Mouse (Mus musculus) urinary bladder, postnatal 25 days (tissue): ENCODE measurements around the gene Skap1.

Source experiments
- DNase-seq: peaks from one replicate; pipeline ENCODE4 v3.0.0; 2022; ENCODE audit warnings: low spot score

Skap1 gene

DNA sequence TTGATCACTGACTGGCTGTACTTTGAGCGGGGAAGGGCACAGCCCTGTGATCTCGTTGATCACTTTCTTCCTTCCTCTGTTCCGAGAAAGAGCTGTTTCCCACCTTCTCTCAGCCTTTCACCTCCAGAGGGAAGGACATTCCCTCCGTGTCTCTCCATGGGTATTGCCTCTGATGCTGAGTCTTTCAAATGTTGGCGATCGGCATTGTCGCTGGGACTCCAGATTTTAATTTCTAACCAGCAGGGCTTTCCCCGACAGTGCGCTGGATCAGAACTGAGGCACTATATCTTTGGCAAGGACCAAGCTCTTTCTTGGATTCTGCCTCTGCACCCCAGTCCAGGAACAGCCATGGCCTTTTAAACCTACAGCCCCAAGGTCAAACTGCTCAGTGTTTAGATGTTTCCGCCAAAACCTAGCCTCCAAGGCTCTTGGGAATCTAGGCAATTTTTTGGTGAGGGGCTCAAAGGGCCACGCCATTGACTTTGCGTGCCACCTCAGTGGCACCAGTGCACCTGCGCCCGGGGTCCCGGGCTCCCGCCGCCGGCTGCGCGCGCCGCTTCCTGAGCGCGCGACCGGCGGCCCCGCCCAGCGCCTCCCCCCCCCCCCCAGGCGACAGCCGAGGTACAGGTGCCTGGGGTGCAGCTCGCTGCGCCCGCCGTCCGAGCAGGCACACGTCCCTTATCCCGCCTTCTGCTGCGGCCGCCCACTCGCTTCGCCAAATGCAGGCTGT lies at the start of gene Skap1:
Skap1 (plus strand) TSS at position 608 of the 730 bp plus-strand sequence.
- no peak for DNase-seq

DNA sequence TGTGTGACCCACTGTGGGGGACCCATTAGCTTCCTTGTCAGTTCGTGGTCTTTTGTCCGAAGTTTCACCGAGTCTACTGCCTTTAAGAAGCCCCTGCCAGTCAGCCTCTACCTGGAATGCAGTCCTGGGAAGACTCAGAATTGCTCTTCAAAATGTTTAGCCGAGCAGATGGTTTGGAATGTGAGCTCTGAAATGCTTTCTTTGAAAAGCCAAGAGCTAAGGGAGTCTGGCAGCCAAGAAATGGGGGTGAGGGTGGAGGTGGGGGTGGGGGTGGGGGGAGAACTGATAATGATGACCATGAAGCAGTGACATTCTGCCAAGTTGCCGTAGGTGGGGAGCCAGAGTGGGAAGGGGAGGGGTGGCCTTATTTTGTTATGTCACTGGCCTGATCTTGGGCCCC lies 43.3 kb upstream of the Skap1 start:
- DNase-seq = no peak

DNA sequence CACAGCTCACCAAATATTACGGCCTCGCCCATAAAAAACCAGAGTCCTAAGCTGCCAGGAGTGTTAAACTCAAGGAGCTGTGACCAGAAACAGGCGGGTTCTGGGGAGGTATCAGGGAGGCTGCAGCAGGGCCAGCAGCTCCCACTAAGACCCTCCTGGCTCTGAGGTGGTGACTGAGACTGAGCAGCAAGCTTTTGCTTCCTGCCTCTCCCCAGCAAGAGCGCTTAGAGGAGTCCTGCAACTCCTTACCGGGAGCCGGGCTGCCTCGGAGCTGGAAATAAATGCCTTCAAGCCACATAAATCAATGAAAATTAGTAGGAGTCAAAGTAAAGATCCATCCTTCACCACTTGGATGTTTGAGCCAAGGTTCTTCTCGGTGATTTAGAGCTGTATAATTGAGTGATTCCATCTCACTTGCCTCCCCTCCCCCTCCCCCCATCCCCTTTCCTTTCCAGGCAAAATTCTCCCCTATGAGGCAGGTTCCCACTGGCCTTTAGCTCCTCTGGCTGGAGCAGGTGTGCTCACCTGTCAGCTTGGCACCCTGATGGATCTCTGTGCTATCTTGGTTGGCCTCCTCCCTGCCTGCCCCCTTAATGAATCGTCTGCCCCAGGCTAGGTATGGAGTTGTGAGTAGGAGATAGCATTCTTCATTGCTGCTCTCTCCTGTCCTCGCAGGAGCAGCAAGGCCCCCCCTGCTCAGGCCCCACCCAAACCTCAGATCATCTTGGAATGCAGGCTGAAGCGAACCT lies 42.7 kb upstream of the Skap1 start:
- no peak for DNase-seq

DNA sequence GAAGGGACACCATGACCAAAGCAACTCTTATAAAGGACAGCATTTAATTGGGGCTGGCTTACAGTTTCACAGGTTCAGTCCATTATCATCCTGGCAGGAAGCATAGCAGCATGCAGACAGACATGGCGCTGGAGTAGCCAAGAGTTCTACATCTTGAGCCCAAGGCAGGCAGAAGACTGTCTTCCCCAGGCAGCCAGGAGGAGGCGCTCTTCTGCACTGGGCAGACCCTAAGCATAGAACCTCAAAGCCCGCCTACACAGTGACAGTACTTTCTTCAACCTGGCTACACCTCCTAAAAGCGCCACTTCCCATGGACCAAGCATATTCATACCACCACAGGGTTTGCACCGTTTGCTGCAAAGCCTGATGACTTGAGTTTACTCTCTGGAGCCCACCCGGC lies 39.2 kb upstream of the Skap1 start:
- no peak for DNase-seq

DNA sequence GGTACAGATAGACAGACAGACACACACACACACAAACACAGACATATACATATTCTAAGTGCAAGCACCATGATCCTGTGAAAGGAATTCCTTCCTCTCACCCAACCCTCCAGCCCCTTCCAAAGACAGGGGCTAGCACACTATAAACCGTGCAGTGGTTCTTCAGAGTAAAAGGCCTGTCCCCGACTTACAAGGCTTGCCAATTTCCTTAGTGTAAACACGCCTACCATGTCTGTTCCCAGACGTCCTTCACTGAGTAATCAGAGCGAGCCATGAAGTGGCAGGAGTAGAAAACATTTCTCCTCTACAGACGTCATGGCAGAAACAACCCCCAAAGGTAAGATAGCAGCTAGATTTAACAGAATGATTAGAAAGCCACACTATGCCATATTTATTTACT lies 38.2 kb upstream of the Skap1 start:
- no peak for DNase-seq

DNA sequence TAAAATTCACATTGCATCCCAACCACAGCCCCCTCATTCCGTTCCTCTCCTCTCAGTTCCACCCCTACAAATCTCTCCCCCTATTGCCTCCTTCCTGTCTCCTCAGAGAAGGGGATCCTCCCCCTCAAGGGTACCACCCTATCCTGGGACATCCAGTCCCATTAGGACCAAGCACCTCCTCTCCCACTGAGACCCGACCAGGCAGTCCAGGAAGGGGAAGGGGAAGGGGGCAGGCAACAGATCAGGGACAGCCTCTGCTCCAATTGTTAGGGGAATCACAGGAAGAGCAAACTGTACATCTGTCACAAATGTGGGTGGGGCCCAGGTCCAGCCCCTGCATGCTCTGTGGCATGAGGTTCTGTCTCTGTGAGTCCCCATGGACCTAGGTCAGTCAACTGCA lies 37.6 kb upstream of the Skap1 start:
- DNase-seq = no peak

DNA sequence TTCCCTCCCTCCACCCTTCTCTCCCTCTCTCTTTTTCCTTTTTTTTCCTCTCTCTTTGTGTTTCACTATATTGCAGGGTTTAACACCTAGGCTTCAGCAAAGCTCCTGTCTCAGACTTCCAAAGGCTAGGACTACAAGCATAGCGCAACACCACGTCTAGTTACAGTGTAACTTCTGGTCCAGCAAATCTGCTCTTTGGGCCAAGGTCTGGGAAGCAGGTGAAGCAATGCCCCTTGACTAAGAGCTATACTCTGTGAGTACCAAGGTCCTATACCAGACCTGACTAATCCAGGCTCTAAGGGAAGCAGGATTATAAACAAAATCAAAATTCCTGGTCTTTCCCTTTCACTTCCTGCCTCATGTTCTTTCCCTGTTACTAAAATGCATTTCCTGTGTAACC lies 35.3 kb upstream of the Skap1 start:
- no peak for DNase-seq

DNA sequence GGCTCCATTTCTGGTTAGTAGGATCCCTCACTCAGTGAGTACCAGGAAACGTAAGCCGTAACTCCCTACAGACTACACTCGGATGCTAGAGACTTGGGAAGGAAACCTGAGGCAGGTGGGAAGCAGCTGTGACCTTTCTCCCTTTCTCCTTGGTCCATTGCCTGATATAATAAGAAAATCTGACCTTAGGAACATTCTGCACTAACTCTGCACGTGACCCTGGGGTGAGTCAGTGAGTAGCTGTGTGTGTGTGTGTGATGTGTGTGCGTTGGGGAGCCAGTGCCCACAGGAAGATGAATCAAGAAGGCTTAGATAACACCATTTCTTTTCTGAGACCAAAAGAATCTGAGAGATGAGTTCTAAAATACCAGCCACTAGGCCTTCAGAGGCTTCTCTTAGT lies 34.5 kb upstream of the Skap1 start:
- no peak for DNase-seq

DNA sequence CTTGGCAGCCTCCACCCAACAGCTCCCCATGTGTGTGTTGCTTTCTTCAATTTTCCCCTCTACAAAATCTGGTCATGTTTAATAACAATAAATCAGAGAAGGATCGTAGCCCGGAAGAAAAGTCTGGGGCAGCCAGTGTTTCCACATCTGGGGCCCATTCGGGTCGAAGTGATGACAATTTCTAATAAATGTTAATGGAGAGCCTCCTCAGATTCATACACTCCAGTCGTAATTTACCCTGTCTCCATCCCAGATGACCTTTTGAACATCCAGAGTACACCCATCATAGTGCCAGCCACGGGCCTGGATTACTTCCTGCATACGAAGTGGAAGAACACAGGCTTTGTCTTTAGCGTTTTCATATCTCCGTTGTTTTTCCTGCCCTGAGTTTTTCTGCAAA lies 32.5 kb upstream of the Skap1 start:
- DNase-seq = no peak

DNA sequence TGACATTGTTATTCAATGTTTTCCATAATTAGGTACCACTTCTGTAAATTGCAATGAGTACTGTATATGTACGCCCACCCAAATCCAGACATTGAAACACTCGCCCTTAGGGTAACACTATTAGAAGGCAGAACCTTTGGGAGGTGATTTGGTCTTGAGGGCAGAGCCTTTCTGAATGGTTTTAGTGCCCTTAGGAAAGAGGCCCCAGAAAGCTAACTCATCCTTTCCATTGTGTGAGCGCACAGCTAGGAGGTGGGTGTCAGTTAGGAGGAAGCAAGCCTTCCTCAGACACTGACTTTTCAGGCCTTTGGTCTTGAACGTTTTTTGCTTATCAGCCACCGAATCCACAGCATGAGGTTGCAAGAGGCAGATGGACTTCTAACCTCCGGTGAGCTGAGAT lies 29.5 kb upstream of the Skap1 start:
- DNase-seq = no peak

DNA sequence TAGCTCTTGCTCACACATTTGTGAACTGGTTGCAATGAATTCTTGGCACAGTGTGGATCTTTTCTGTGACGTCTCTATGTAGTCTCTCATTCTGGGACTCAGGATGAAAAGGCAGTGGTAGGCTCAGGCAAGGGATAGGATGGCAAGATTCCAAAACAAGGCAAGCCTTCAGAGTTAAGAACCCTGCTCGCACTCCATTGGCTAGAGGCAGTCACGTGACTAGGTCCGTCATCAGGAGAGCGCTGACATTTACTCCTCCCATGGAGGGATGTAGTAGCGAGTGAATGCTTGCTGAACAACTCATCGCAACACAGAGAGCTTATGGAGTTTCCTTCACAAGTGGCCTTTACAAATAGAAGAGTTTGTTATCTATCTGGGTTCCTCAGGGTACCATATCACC lies 27.9 kb upstream of the Skap1 start:
- no peak for DNase-seq

DNA sequence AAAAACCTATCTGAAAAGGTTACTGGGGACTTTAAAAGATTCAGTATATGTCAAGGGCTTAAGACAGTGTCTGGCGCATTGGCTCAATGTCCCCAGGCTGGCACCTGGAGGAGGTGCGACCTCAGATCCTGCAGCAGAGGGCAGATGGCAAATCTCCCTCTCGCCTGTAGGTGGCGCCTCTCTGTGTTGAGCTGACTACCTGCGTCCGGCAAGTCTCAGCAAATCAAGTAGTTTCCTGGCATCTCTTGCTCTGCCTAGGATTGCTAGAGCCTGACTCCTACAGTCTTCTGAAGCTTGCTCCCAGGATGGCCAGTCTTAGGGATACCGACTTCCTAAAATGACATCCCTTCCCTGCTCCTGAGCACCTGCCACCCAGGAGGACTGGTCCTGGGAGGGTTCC lies 25.6 kb upstream of the Skap1 start:
- peak; percentile 65 for DNase-seq

DNA sequence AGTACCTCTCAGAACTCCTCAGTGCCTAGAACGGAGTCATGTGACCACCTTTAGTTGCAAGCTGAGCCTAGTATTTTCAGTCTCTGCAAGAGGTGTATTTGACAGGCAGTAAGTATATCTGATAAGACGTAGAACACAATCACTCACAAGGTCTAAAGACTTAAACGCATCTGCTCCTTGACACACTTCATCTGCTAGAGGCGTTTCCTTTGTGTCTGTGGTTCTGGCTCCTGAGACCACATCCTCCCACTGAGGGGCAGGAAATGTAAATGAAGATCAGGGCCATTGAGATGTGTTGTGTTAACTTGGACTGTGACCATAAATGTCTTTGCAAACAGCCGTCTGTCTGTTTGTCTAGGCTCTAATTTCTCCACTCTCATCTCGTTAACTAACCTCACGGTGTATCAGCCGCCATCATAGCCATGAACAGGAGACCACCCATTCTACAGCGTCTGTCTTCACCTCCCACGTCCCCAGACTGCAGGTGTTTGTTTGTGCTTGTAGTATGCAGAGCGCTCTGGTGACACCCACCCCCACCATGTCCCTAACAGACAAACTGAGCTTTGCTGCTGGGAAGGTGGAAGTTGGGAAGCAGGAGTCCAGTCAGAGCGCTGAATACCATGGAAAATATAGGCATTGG lies 22.7 kb upstream of the Skap1 start:
- DNase-seq = no peak

DNA sequence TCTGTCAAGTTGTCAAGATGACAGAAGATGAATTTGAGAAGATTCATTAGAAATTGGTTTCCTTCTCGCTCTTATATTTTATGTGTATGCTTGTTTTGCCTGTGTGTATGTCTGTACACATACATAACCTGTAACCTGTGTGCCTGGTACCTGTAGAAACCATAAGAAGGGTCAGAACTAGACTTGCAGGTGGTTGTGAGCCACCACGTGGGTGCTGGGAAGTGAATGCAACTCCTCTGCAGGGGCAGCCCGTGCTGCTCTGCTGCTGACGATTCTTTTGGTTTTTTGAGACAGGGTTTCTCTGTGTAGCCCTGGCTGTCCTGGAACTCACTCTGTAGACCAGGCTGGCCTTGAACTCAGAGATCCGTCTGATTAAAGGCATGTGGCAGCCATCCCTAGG lies 21.9 kb upstream of the Skap1 start:
- no peak for DNase-seq

DNA sequence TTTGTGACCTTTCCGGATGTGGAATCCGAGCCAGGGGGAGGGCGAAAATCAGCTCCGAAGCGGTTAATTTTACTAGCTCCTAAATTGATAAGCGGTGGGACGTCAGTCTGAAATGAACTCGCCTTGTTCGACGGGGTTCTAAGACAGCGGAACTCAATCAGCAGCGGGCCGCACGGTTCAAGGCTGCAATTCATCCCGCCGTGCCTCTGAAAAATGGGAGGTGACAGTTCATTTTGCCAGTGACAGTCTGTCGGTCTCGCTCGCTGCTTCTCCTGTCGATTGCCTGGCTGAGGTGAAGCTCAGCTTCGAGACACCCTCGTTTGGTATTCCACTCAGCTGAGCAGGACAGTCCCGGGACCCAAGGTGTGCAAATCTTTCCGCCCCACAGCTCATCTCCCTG lies 16.5 kb upstream of the Skap1 start:
- DNase-seq = no peak

DNA sequence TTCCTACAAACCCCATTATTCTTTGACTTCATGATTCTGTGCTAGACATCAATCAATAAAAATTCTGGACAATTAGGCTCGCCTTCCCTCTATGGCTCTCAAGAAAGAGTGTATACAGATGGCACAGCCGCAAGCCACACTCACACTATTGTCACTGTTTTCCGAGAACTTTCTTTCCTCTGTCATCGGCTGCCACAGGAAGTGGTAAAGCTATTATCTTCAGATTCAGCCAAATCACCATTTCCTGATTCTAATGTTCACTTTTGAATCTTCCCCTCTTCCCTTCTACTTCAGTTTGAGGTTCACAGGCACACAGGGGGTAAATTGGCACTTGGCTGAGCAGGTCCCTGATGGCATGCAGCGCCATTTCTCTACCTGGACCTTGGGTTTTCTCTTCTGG lies 9.3 kb upstream of the Skap1 start:
- no peak for DNase-seq

DNA sequence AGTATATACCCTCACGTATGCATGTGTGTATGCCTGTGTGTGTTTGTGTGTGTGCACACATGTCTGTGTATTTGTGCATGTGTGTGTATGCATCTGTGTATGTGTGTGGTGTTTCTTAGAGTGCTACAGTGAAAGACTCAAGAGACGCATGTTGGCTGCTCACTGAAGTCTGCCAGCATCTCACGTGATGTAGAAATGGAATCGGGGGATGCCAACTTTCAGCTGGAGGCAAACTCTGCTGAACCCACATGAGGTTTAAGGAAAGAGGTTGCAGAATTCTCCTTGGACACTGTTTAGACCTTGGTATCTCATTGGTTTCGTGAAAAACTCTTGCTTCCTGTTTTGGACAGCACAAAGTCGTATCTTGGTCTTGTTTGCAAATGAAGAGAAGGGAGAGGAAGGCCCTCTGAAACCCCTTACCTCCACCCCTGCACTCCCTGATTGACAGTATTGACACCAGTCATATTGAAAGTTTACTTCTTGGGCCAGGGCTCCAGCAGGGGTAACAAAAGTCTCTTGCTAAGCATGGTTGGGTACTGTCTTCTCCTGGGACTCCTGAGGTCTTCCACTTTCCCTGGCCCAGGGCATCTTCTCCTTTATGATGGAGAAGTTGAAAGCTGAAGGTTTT lies 8.6 kb upstream of the Skap1 start:
- no peak for DNase-seq

DNA sequence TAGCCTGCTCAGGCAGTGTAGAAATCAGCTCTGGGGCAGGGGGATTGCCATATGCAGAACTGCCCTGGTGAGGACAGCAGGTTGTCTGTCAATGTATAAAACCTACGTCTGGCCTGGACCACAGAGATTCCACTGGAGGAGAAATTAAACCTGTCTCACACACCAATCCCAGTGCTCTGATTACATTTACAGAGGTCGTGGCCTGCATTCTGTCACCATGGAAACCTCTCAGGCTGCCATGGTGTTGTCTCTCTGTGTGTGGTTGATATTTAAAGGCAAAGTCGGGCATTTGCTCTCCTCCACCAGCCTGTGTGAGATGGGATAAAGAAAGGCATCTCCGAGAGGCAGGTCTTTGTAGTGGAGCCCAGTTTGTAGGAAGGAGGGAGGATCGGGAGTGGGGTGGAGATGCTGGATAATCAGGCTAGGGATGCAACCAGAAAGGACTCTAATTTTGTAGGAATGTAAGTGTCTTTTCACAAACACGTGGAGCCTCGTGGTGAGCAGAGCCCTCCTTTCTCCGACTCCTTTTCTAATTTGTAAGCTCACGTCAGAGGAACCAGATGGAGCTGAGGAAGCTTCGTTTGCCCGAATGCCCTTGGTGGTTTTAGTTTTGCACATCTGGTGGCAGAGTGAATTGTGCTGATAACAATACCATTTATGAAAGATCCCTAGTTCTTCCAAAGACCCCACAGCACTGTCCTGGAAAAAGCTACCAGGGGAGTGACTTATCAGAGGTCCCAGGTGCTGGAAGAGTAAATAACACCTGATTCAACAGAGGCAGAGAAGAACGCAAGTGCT lies 7.7 kb upstream of the Skap1 start:
- DNase-seq = no peak

DNA sequence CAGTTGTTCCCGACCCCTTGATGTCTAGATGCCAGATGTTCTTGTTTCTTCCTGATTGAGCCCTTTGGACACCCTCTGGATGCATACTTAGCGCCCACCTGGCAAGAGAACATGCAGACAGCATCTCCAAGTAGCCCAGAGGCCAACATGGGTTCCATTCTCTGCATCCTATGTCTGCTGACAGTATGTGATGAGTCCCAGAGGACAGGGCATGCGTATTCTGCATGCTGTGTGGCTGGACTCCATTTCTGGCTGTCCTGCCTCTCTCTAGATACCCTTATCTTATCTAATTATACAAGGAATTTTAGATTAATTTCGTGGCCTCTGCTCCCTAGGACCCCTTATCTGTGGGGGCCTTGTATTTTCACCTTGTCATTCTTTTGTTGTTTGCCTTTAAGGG lies 2.6 kb upstream of the Skap1 start:
- no peak for DNase-seq

DNA sequence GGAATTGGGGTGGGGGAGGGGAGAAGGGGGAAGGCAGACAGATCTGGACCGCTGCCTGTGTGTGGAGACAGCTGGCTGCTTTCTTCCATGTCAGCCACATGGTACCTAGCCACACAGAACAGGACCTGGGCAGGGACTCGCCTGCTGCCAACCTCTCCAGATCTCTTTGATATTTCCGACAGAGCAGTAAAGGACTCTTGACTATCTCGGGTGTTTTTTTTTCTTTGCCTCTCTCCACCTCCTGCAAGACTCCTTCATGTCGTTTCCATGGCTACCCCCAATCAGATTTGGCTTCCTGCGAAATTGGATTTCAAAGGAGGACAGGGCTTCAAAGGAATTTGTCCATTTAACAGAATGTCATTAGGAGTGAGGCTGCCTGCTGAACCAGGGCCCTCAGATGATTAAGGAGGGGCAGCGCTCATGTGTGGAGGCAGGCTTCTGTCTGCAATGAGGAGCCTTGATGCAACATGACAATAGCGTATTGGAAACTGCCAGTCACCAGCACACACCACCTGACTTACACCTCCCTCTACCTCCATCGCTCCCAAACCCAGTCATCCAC lies 2.1 kb upstream of the Skap1 start:
- DNase-seq = no peak

DNA sequence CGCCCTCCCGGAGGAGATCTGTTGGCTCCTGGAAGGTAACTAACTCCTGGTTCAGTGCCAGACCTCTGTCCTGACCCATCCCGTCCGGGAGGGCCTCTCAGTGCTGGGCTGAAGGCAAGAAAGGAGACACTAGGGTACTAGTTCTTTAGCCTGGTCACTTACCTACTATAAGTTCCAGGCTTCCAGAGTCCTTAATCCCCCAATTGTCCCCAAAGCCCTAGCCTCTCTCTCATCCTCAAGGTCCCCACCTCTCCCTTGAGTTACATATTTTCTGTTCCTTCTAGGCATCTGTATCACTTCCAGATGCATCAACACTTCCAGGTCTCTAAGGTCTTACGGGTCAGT lies 295 bp downstream of the Skap1 start:
- no peak for DNase-seq
